Mouse (Mus musculus) erythroblast, embryonic 14.5 days (primary cell): ENCODE measurements around the gene Gm49450.

ENCODE experiments used
- GATA1 ChIP-seq: IDR thresholded peaks from 2 replicates; pipeline ENCODE4 v1.6.1; 2012; ENCODE audit warnings: low read length, inconsistent platforms, mixed read lengths
- TAL1 ChIP-seq: IDR thresholded peaks from 3 replicates; pipeline ENCODE4 v1.6.1; 2012; ENCODE audit warnings: low read length, inconsistent platforms, mixed read lengths

DNA sequence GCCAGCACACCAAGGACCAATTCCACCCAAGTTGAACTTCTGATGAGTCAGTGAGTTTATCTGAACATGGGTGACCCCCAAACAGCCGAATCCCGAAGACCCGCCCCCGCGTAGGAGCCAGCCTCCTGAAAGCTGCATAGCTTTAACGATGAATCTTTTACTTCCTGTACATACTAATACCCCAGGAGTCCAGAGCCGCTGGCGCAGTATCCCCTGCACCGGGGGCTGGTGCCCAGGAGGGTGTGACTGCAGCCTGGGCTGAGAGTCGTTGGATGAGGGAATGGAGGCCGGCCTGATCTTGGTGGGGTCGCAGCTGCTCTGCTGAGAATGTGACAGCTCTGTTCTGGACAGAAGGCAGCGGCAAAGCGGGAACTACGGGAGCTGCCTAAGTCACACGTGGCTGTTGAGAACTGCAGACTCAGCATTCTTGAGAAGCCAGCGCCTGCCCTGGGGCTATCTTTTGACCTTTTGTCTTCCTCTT lies 48.1 kb upstream of the Gm49450 start:
- TF ChIP-seq GATA1: no peak
- no peak for TF ChIP-seq TAL1
